Mouse (Mus musculus): ENCODE results near the gene 1190002N15Rik.

The 1190002N15Rik gene

GRCm38 (mm10) chr9:94534795-94535194 is 3.1 kb downstream of the 1190002N15Rik start:
- H3K27me3 ChIP-seq (ENCODE audit: insufficient read depth, low read length) = no peaks in the 10 kb centered on the region
- no peaks in the 10 kb centered on the region for H3K9me3 ChIP-seq (ENCODE audit: low read length)
- H3K4me3 ChIP-seq (replicated peaks; ENCODE audit: low read length) = no peak overlapping the region
- no peak for TF ChIP-seq CTCF (conservative IDR thresholded peaks at IDR 0.05; ENCODE audit: low read length)
- TF ChIP-seq NANOG (IDR thresholded peaks at IDR 0.05; ENCODE audit: borderline replicate concordance, low read length) = no peak
- TF ChIP-seq POU5F1 (IDR thresholded peaks at IDR 0.05; ENCODE audit: borderline replicate concordance, low read length) = no peak
- H3K4me1 ChIP-seq (replicated peaks; ENCODE audit: low read depth, low read length) = peaks cover 40% of the 10 kb centered on the region
- no peaks in the 10 kb centered on the region for H3K36me3 ChIP-seq (ENCODE audit: insufficient read depth, low read length)

GRCm38 (mm10) chr9:94534226-94534625 is 3.7 kb downstream of the 1190002N15Rik start:
- Histone ChIP-seq H3K4me1 (replicated peaks; ENCODE audit: low read depth, low read length) (peaks cover 35% of the 10 kb centered on the region), H3K9me3 (ENCODE audit: low read length) (no peaks in the 10 kb centered on the region), H3K36me3 (ENCODE audit: insufficient read depth, low read length) (no peaks in the 10 kb centered on the region), H3K27me3 (ENCODE audit: insufficient read depth, low read length) (no peaks in the 10 kb centered on the region), H3K4me3 (replicated peaks; ENCODE audit: low read length) (no peak overlapping the region)
- no peak for TF ChIP-seq CTCF (conservative IDR thresholded peaks at IDR 0.05; ENCODE audit: low read length)
- no peak for TF ChIP-seq NANOG (IDR thresholded peaks at IDR 0.05; ENCODE audit: borderline replicate concordance, low read length)
- no peak for TF ChIP-seq POU5F1 (IDR thresholded peaks at IDR 0.05; ENCODE audit: borderline replicate concordance, low read length)

DNA sequence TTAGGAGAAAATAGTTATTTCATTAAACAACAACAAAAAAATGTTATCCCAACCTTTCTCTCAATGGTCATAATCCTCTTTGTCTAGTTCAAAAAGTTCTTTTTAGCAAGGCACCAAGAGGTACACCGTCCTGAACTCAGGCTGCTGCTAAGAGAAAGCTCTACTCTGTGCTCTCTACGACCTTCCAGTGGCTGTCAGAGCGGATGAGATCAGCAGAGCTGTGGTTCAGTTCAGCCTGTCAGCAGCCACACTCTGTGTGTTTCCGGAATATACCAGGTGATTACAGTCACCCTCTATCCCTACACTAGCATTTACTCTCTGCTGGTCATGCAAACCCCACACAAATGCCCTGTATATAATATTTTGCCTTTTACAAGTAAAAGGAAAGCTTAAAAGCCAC is 4.2 kb downstream of the 1190002N15Rik start:
- H3K36me3 ChIP-seq (ENCODE audit: insufficient read depth, low read length) = no peaks in the 10 kb centered on the region
- no peaks in the 10 kb centered on the region for H3K27me3 ChIP-seq (ENCODE audit: insufficient read depth, low read length)
- TF ChIP-seq CTCF (conservative IDR thresholded peaks at IDR 0.05; ENCODE audit: low read length) = no peak
- TF ChIP-seq POU5F1 (IDR thresholded peaks at IDR 0.05; ENCODE audit: borderline replicate concordance, low read length) = no peak
- TF ChIP-seq NANOG (IDR thresholded peaks at IDR 0.05; ENCODE audit: borderline replicate concordance, low read length) = no peak
- peaks cover 33% of the 10 kb centered on the region for H3K4me1 ChIP-seq (replicated peaks; ENCODE audit: low read depth, low read length)
- H3K4me3 ChIP-seq (replicated peaks; ENCODE audit: low read length) = no peak overlapping the region
- no peaks in the 10 kb centered on the region for H3K9me3 ChIP-seq (ENCODE audit: low read length)

DNA sequence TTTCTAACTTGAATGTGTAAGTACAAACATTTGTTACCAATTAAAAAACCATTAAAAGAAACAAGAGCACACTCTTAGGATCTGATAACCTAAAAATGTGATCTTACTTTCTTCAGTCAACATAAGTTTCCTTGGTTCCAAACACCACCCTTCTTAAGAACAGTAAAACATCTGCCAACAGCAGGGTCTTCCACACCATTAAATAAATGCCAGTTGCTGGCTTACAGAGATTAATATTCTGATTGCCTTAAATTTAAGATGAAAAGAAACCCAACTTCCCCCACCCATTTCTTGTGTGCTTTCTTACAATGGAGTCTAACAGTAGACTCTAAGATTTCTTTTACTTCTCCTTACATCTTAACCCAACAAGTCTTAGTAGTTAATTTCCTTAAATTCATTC is 7.9 kb downstream of the 1190002N15Rik start:
- H3K9me3 ChIP-seq (ENCODE audit: low read length) = no peaks in the 10 kb centered on the region
- H3K27me3 ChIP-seq (ENCODE audit: insufficient read depth, low read length) = no peaks in the 10 kb centered on the region
- H3K4me1 ChIP-seq (replicated peaks; ENCODE audit: low read depth, low read length) = peaks cover 21% of the 10 kb centered on the region
- TF ChIP-seq NANOG (IDR thresholded peaks at IDR 0.05; ENCODE audit: borderline replicate concordance, low read length) (peak; percentile 67; the same call in 1 of the 2 replicates), CTCF (conservative IDR thresholded peaks at IDR 0.05; ENCODE audit: low read length) (no peak)
- no peaks in the 10 kb centered on the region for H3K36me3 ChIP-seq (ENCODE audit: insufficient read depth, low read length)
- H3K4me3 ChIP-seq (replicated peaks; ENCODE audit: low read length) = no peak overlapping the region

- Histone ChIP-seq H3K36me3 (ENCODE audit: insufficient read depth, low read length) (no peaks in the 10 kb centered on the region), H3K4me3 (replicated peaks; ENCODE audit: low read length) (no peak overlapping the region), H3K4me1 (replicated peaks; ENCODE audit: low read depth, low read length) (peaks cover 16% of the 10 kb centered on the region), H3K27me3 (ENCODE audit: insufficient read depth, low read length) (no peaks in the 10 kb centered on the region), H3K9me3 (ENCODE audit: low read length) (no peaks in the 10 kb centered on the region)
- TF ChIP-seq POU5F1 (IDR thresholded peaks at IDR 0.05; ENCODE audit: borderline replicate concordance, low read length) (no peak), NANOG (IDR thresholded peaks at IDR 0.05; ENCODE audit: borderline replicate concordance, low read length) (no peak), CTCF (conservative IDR thresholded peaks at IDR 0.05; ENCODE audit: low read length) (no peak)
These were observed 8.6 kb downstream of the 1190002N15Rik start for GRCm38 (mm10) chr9:94529146-94529746.

DNA sequence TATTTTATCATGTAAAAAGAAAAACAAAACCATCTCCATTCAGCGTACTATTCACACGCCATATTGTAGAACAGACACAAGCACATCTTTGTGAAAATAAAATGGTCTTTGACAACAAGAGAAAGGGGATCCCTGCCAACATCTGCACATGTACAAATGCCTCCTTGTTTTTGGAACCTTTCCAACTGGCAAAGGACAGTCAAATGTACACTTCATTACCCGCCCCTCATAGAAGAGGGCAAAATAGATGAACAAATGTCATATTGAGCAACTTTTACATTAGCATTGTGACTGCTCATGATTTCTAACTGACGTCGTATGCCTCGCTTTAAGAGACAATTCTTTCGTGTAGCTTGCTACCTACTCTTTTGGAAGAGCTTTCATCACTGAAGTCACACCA is 11.4 kb downstream of the 1190002N15Rik start:
- Histone ChIP-seq H3K36me3 (ENCODE audit: insufficient read depth, low read length) (peaks cover 3% of the 10 kb centered on the region; the same call in 1 of the 2 replicates), H3K27me3 (ENCODE audit: insufficient read depth, low read length) (no peaks in the 10 kb centered on the region), H3K9me3 (ENCODE audit: low read length) (no peaks in the 10 kb centered on the region), H3K4me3 (replicated peaks; ENCODE audit: low read length) (no peak overlapping the region), H3K4me1 (replicated peaks; ENCODE audit: low read depth, low read length) (peaks cover 4% of the 10 kb centered on the region)
- TF ChIP-seq NANOG (IDR thresholded peaks at IDR 0.05; ENCODE audit: borderline replicate concordance, low read length) (no peak), POU5F1 (IDR thresholded peaks at IDR 0.05; ENCODE audit: borderline replicate concordance, low read length) (no peak), CTCF (conservative IDR thresholded peaks at IDR 0.05; ENCODE audit: low read length) (no peak)

- Histone ChIP-seq H3K36me3 (ENCODE audit: insufficient read depth, low read length) (no peaks in the 10 kb centered on the region), H3K27me3 (ENCODE audit: insufficient read depth, low read length) (no peaks in the 10 kb centered on the region), H3K9me3 (ENCODE audit: low read length) (no peaks in the 10 kb centered on the region), H3K4me3 (replicated peaks; ENCODE audit: low read length) (no peak overlapping the region), H3K4me1 (replicated peaks; ENCODE audit: low read depth, low read length) (no peaks in the 10 kb centered on the region)
- TF ChIP-seq NANOG (IDR thresholded peaks at IDR 0.05; ENCODE audit: borderline replicate concordance, low read length) = no peak
- TF ChIP-seq CTCF (conservative IDR thresholded peaks at IDR 0.05; ENCODE audit: low read length) = no peak
- TF ChIP-seq POU5F1 (IDR thresholded peaks at IDR 0.05; ENCODE audit: borderline replicate concordance, low read length) = no peak
These were observed 25.6 kb downstream of the 1190002N15Rik start for GRCm38 (mm10) chr9:94512246-94512645.

DNA sequence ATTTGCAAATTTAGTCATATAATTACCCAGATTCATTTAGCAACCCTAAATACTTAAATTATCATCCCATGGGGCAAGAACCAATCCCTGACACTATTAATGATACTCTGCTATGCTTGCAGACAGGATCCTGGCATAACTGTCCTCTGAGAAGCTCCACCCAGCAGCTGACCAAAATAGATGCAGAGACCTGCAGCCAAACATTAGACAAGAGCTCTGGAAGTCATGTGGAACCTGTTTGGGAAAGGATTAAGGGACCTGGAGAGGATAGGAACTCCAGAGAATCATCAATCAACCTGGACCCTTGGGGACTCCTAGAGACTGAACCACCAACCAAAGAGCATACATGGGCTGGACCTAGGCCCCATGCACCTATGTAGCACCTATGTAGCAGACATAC is 26.7 kb downstream of the 1190002N15Rik start:
- Histone ChIP-seq H3K4me1 (replicated peaks; ENCODE audit: low read depth, low read length) (no peaks in the 10 kb centered on the region), H3K9me3 (ENCODE audit: low read length) (no peaks in the 10 kb centered on the region), H3K36me3 (ENCODE audit: insufficient read depth, low read length) (no peaks in the 10 kb centered on the region), H3K27me3 (ENCODE audit: insufficient read depth, low read length) (no peaks in the 10 kb centered on the region), H3K4me3 (replicated peaks; ENCODE audit: low read length) (no peak overlapping the region)
- TF ChIP-seq CTCF (conservative IDR thresholded peaks at IDR 0.05; ENCODE audit: low read length) = no peak
- TF ChIP-seq POU5F1 (IDR thresholded peaks at IDR 0.05; ENCODE audit: borderline replicate concordance, low read length) = no peak
- TF ChIP-seq NANOG (IDR thresholded peaks at IDR 0.05; ENCODE audit: borderline replicate concordance, low read length) = no peak

DNA sequence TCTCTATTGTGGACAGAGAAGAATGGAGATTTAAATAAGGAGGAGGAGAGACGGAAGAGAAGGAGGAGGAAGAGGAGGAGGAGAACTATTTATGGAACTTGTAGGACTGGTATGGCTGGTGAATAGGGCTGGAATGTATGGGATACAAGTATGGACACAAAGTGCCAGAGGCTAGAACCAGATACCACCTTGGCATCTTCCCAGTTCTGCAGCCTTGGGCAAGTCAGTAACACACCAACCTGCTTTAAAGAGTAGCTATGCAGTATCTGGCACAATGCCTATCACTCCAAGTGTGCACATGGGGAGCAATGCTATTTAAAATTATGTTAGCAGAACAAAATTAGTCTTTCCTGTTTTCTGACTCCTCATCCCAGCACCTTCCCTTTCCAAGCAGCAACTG is 30.9 kb downstream of the 1190002N15Rik start:
- H3K36me3 ChIP-seq (ENCODE audit: insufficient read depth, low read length) = no peaks in the 10 kb centered on the region
- no peaks in the 10 kb centered on the region for H3K27me3 ChIP-seq (ENCODE audit: insufficient read depth, low read length)
- H3K9me3 ChIP-seq (ENCODE audit: low read length) = no peaks in the 10 kb centered on the region
- H3K4me3 ChIP-seq (replicated peaks; ENCODE audit: low read length) = no peak overlapping the region
- TF ChIP-seq POU5F1 (IDR thresholded peaks at IDR 0.05; ENCODE audit: borderline replicate concordance, low read length) (no peak), CTCF (conservative IDR thresholded peaks at IDR 0.05; ENCODE audit: low read length) (no peak), NANOG (IDR thresholded peaks at IDR 0.05; ENCODE audit: borderline replicate concordance, low read length) (no peak)
- no peaks in the 10 kb centered on the region for H3K4me1 ChIP-seq (replicated peaks; ENCODE audit: low read depth, low read length)

Measured in E14TG2a.4 (cell line).